Comparison of ENCODE assay signal across 8 mouse cellular contexts in genomic region chr10:94829407-94829806, GRCm38 (mm10).
A peak's percentile ranks its signal among the peaks of the same experiment; 100 is the strongest.
DNase-seq lines count a peak whose midpoint lies in the region; ATAC-seq and TF ChIP-seq lines count a peak whose summit lies in the region.

No protein-coding gene starts in this region.

- H3K4me1 ChIP-seq in forebrain, postnatal 0 days (ENCODE audit: insufficient read depth), result peaks cover 5% of the 10 kb centered on the region; the same call in 1 of the 2 replicates

- WGBS in forebrain, postnatal 0 days, result 22% methylated on average over 6 of the region's 6 CpGs

- H3K36me3 ChIP-seq in forebrain, postnatal 0 days (ENCODE audit: insufficient read depth), result peaks cover 34% of the 10 kb centered on the region

- 0 out of 2 replicates have a peak overlapping the region, but pooled peaks have one; percentile 7 for H3K4me2 ChIP-seq in forebrain, postnatal 0 days (ENCODE audit: low read depth)

- H3K27ac ChIP-seq in forebrain, postnatal 0 days (ENCODE audit: low read depth, low read length), result peak overlapping the region; percentile 68

- no peaks in the 10 kb centered on the region for H3K27me3 ChIP-seq in forebrain, postnatal 0 days (ENCODE audit: insufficient read depth, low read length)

- no peak overlapping the region for H3K4me3 ChIP-seq in forebrain, postnatal 0 days (ENCODE audit: low read depth, low read length)

- H3K9me3 ChIP-seq in forebrain, postnatal 0 days (ENCODE audit: low read length), result no peaks in the 10 kb centered on the region

- 0 out of 2 replicates have a peak overlapping the region, but pooled peaks have one; percentile 22 for H3K9ac ChIP-seq in forebrain, postnatal 0 days

- no peak for TF ChIP-seq CTCF in forebrain, postnatal 0 days (IDR thresholded peaks at IDR 0.05; ENCODE audit: low read depth)

- DNase-seq in CD8-positive naive resting alpha-beta T cell, adult 2 months (ENCODE audit: low read depth in 2 of 2, low spot score in 2 of 2), result peak; percentile 52 to 72
- DNase-seq in adrenal gland, postnatal 14 days, result peak; percentile 94
- DNase-seq in forebrain, postnatal 0 days, result peak; percentile 93
- peak; percentile 94 for DNase-seq in heart, postnatal 4 days
- DNase-seq in layer of hippocampus, postnatal 14 days (ENCODE audit: low spot score in 2 of 2), result peak; percentile 92 to 94
- DNase-seq in lung, postnatal 25 days (ENCODE audit: low spot score), result peak; percentile 94
- peak; percentile 60 for DNase-seq in skeletal muscle tissue, adult 2 months (ENCODE audit: low read depth, low spot score)
- no peak for DNase-seq in embryo, embryonic 10.5 days (ENCODE audit: low spot score)

- peak; percentile 94 for ATAC-seq in forebrain, postnatal 0 days
